Mouse (Mus musculus) lung, postnatal 4 days (tissue): ENCODE results near the gene Crisp3.
"Not testable (repeated sequence)": the region's sequence is repeated elsewhere in the genome, so short reads cannot be mapped to it uniquely, and the experiment has no call there.

Experiments used
- DNase-seq, 2 experiments: peaks; one replicate each; pipeline ENCODE4 v3.0.0; 2021

The Crisp3 gene

DNA sequence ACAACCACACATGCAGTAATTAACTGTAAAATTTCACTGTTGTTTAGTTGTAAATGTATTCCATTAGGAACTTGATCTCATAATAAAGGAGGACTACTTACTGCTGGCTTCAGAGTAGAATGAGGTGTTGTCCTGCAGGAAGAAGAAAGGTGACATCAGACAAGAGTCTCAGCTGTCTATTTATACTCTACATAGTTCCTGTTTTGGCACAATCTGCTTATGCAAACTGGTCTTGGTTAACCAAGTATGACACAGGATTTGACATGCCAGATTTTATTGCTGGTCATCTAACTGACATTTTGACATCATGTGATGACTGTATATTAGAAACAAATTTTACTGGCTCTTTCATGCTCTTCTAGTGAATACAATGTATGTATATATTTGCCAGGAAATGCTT lies at the start of gene Crisp3:
Gene Crisp3 (minus strand): TSS at position 154 of the 400 bp plus-strand sequence.
- no peak for DNase-seq

DNA sequence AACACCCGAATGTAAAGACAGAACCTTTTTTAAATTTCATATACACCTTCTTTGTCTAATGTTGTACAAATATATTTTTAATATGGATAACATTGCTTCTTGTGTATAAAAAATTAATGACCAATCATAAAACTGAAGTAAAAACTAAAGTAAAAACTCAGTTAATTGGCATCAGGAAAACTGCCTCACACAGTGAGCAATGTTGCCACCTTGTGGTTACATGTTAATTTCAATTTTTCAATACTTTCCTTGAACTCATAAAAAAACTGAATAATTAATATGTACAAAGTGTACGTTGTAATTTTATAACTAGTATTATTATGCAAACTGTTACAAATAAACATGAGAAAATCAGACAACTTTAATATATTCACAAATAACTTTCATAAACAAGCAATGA lies 43.3 kb upstream of the Crisp3 start:
- no peak for DNase-seq

DNA sequence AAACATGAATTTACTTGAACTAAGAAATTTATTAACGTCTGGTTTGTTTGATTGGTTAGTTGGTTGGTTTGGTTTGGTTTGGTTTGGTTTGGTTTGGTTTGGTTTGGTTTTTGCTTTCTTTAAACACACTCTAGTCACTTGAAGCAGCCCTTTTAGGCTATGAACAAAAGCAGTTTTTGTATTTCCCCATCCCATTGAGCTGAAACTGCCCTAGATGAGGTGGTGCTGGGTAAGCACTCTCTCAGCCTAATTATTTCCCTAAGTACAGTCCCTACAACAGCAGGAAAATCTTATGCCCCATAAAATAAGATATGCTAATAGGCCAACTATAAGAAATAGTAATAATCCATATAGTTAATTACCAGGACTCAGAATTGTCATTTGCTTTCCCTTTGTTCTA lies 33.4 kb upstream of the Crisp3 start:
- no peak for DNase-seq

DNA sequence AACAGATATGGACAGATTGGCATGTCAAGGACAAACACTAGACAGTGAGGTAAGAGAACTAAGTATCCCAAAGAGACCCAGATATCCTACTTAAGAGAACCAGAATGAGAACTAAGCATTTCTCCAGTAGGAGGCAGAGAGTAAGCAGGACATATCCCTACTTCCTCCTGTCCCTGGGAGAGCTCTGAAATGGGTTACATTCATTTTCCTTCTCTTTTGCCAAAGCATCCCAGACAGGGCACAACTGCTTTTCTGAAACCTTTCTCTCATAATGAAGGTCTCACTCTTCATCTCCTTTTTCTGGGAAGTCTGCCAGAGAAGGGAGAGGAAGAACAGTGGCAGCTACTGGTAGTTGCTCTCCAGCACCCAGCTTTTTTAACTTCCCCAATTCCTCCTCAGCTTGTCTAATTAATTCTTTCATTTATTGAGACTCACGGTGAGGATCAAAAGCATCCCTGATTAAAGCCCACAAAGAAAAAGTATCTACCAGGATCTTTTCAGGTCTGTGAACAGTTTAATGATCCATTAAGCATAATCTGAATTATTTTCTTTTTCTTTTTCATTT lies 32.9 kb upstream of the Crisp3 start:
- no peak for DNase-seq

DNA sequence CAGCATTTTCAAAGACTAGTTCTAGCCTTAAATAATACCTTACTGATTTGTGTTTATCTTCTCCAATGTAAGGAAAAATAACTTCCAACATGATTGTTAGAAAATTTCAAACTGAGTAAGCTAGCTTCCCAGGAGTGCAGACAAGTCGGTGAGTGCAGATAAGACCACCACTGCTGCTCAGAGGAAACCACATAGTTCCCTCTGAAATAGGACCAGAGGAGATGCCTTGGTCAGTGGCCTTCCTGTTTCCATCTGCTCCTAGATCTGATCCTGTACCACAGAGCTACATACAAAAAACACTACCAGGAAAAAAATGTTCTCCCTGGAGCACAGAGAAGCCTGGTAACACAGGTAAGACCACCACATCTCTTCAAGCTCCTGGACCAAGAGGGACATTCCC lies 10.4 kb upstream of the Crisp3 start:
- no peak for DNase-seq

DNA sequence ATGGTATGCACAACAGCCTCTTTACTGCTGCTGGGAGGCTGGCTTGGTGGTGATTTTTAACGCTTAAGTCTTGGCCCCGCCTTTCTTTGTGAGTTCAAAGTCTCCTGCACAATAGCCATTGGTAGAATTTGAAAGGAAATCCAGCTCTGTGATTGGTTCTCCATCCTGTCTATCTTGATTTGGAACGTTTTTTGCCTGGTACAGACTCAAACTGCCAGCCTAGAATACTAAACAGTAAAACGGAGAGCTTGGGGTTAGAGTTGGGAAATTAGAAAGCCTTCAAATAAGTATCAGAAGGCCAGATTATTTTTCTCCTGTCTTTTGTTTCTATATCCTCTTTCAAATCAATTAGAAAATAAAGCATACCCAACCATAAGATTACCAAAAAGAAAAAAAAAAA lies 33.5 kb downstream of the Crisp3 start, which contains the start of gene Pgk2:
Gene Pgk2 (minus strand): TSS at position 101 of the 400 bp plus-strand sequence.
- DNase-seq, result no peak

DNA sequence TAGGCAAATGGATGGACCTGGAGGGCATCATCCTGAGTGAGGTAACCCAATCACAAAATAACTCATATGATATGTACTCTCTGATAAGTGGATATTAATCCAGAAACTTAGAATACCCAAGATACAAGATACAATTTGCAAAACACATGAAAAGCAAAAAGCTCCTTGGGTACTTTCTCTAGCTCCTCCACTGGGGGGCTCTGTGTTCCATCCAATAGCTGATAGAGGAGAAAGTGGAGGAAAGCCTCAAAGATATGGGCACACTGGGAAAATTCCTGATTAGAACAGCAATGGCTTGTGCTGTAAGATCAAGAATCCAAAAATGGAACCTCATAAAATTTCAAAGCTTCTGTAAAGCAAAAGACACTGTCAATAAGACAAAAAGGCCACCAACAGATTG lies 40.3 kb downstream of the Crisp3 start:
- DNase-seq, result not testable (repeated sequence)

DNA sequence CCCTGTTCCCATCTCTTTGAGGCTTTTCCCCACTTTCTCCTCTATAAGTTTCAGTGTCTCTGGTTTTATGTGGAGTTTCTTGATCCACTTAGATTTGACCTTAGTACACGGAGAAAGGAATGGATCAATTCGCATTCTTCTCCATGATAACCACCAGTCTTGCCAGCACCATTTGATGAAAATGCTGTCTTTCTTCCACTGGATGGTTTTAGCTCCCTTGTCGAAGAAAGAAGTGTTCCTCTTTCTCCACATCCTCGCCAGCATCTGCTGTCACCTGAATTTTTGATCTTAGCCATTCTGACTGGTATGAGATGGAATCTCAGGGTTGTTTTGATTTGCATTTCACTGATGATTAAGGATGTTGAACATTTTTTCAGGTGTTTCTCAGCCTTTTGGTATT lies 51.9 kb downstream of the Crisp3 start:
- DNase-seq, result not testable (repeated sequence)
